Mouse (Mus musculus) forebrain, embryonic 10.5 days (tissue): ENCODE results near the gene Anapc1. TPM values are rescaled to one million over a fixed set of nuclear protein-coding genes. Genes with fewer than 3 reads are reported as not detected.
A peak's percentile ranks its signal among the peaks of the same experiment; 100 is the strongest.

Experiments
- DNase-seq: peaks from one replicate; pipeline ENCODE4 v3.0.0-alpha.2; 2017; ENCODE audit warnings: low spot score; ENCODE audit errors: extremely low spot score
- H3K27ac ChIP-seq: fragments of 300-500 bp; sonication (generic); 2 replicates; pipeline ENCODE4 v1.5.1; 2016; ENCODE audit warnings: mild to moderate bottlenecking
- H3K27me3 ChIP-seq: fragments of 300-500 bp; sonication (generic); 2 replicates; pipeline ENCODE4 v1.6.1; 2016; ENCODE audit warnings: mild to moderate bottlenecking; ENCODE audit not compliant: poor library complexity, severe bottlenecking
- H3K36me3 ChIP-seq: fragments of 300-500 bp; sonication (generic); replicated peaks from 2 replicates; pipeline ENCODE4 v1.6.1; 2016; ENCODE audit warnings: mild to moderate bottlenecking, moderate library complexity
- H3K4me1 ChIP-seq: fragments of 300-500 bp; sonication (generic); 2 replicates; pipeline ENCODE4 v1.6.1; 2016
- H3K4me3 ChIP-seq: fragments of 300-500 bp; sonication (generic); 2 replicates; pipeline ENCODE4 v1.5.1; 2016; ENCODE audit warnings: mild to moderate bottlenecking, moderate library complexity
- H3K9me3 ChIP-seq: fragments of 300-500 bp; sonication (generic); 2 replicates; pipeline ENCODE4 v1.6.1; 2016; ENCODE audit warnings: mild to moderate bottlenecking, moderate library complexity
- WGBS: fragments of 180-500 bp; shearing (Covaris S2); methylation state at CpG from one replicate; pipeline ENCODE4 v1.1.7; 2016; 5-methylcytosine and 5-hydroxymethylcytosine counted together
- polyA plus RNA-seq: library from polyadenylated mRNA; unstranded; fragments of >200 nt; fragmentation: Nextera tagmentation; extraction: Ambion mirVana; gene quantifications from 2 replicates; pipeline ENCODE4 v1.2.1, GENCODE M21; 2016

Anapc1 gene
- polyA plus RNA-seq, 1 experiment from 2014 or later, result 97.6 TPM

- H3K9me3 ChIP-seq, result no peaks in the 10 kb centered on the region
- WGBS, result 79% methylated on average over 4 of the region's 4 CpGs
- H3K27me3 ChIP-seq, result no peaks in the 10 kb centered on the region
- H3K4me3 ChIP-seq, result no peak overlapping the region
- no peak for DNase-seq
- H3K36me3 ChIP-seq, result no peaks in the 10 kb centered on the region
- H3K4me1 ChIP-seq, result peaks cover 13% of the 10 kb centered on the region
- H3K27ac ChIP-seq, result no peak overlapping the region; the same call in 1 of the 2 replicates
Measured at GRCm38 (mm10) chr2:128693236-128693635, 6.0 kb upstream of the Anapc1 start.

- DNase-seq, result no peak
- Histone ChIP-seq H3K36me3 (no peaks in the 10 kb centered on the region), H3K27ac (peak overlapping the region; percentile 16; the same call in 1 of the 2 replicates), H3K27me3 (no peaks in the 10 kb centered on the region), H3K4me1 (peaks cover 12% of the 10 kb centered on the region), H3K9me3 (no peaks in the 10 kb centered on the region), H3K4me3 (no peak overlapping the region)
- WGBS, result 90% methylated on average over 10 of the region's 10 CpGs
Measured at GRCm38 (mm10) chr2:128692771-128693170, 5.6 kb upstream of the Anapc1 start.

- no peak overlapping the region for H3K4me3 ChIP-seq
- no peak overlapping the region; the same call in 1 of the 2 replicates for H3K27ac ChIP-seq
- 73% methylated on average over 14 of the region's 14 CpGs for WGBS
Measured at GRCm38 (mm10) chr2:128692336-128692735, 5.1 kb upstream of the Anapc1 start.

GRCm38 (mm10) chr2:128687558-128688120 is 448 bp upstream of the Anapc1 start:
- H3K9me3 ChIP-seq, result no peaks in the 10 kb centered on the region
- H3K27ac ChIP-seq, result peak overlapping the region; percentile 98
- peak overlapping the region; percentile 95 for H3K4me3 ChIP-seq
- peaks cover 23% of the 10 kb centered on the region for H3K4me1 ChIP-seq
- peaks cover 33% of the 10 kb centered on the region for H3K36me3 ChIP-seq
- no peaks in the 10 kb centered on the region for H3K27me3 ChIP-seq
- no peak for DNase-seq
- 48% methylated on average over 10 of the region's 10 CpGs for WGBS

More at GRCm38 (mm10) chr2:128692336-128692735, 5.1 kb upstream of the Anapc1 start:
- H3K27me3 ChIP-seq, result no peaks in the 10 kb centered on the region
- peaks cover 10% of the 10 kb centered on the region; the same call in 1 of the 2 replicates for H3K4me1 ChIP-seq
- H3K36me3 ChIP-seq, result no peaks in the 10 kb centered on the region
- no peaks in the 10 kb centered on the region for H3K9me3 ChIP-seq
- DNase-seq, result no peak

GRCm38 (mm10) chr2:128680661-128681060 is 6.5 kb downstream of the Anapc1 start:
- peaks cover 5% of the 10 kb centered on the region for H3K4me1 ChIP-seq
- 85% methylated on average over 4 of the region's 4 CpGs for WGBS
- no peaks in the 10 kb centered on the region for H3K9me3 ChIP-seq
- H3K36me3 ChIP-seq, result peaks cover 100% of the 10 kb centered on the region
- no peak for DNase-seq
- H3K27ac ChIP-seq, result no peak overlapping the region
- H3K4me3 ChIP-seq, result no peak overlapping the region
- no peaks in the 10 kb centered on the region for H3K27me3 ChIP-seq

GRCm38 (mm10) chr2:128620578-128620977 is 66.6 kb downstream of the Anapc1 start:
- 92% methylated on average over 1 of the region's 1 CpGs for WGBS
- peaks cover 98% of the 10 kb centered on the region for H3K36me3 ChIP-seq
- H3K4me1 ChIP-seq, result no peaks in the 10 kb centered on the region
- H3K4me3 ChIP-seq, result no peak overlapping the region
- H3K27me3 ChIP-seq, result no peaks in the 10 kb centered on the region
- no peak for DNase-seq
- H3K9me3 ChIP-seq, result no peaks in the 10 kb centered on the region
- no peak overlapping the region for H3K27ac ChIP-seq

- H3K9me3 ChIP-seq, result no peaks in the 10 kb centered on the region
- H3K36me3 ChIP-seq, result peaks cover 99% of the 10 kb centered on the region
- H3K27me3 ChIP-seq, result no peaks in the 10 kb centered on the region
- DNase-seq, result no peak
- no peak overlapping the region for H3K4me3 ChIP-seq
- no peaks in the 10 kb centered on the region for H3K4me1 ChIP-seq
- H3K27ac ChIP-seq, result no peak overlapping the region
- WGBS, result 93% methylated on average over 4 of the region's 4 CpGs
Measured at GRCm38 (mm10) chr2:128615366-128615765, 71.8 kb downstream of the Anapc1 start.

GRCm38 (mm10) chr2:128613365-128613764 is 73.8 kb downstream of the Anapc1 start:
- Histone ChIP-seq H3K36me3 (peaks cover 95% of the 10 kb centered on the region), H3K27me3 (no peaks in the 10 kb centered on the region), H3K4me1 (no peaks in the 10 kb centered on the region), H3K9me3 (no peaks in the 10 kb centered on the region), H3K27ac (no peak overlapping the region), H3K4me3 (no peak overlapping the region)
- WGBS, result 89% methylated on average over 5 of the region's 5 CpGs
- no peak for DNase-seq

- peaks cover 84% of the 10 kb centered on the region for H3K36me3 ChIP-seq
- H3K27ac ChIP-seq, result no peak overlapping the region
- no peak for DNase-seq
- H3K4me3 ChIP-seq, result no peak overlapping the region
- no peaks in the 10 kb centered on the region for H3K27me3 ChIP-seq
- 93% methylated on average over 7 of the region's 7 CpGs for WGBS
- no peaks in the 10 kb centered on the region for H3K9me3 ChIP-seq
- no peaks in the 10 kb centered on the region for H3K4me1 ChIP-seq
Measured at GRCm38 (mm10) chr2:128612275-128612674, 74.9 kb downstream of the Anapc1 start.

- Histone ChIP-seq H3K27me3 (no peaks in the 10 kb centered on the region), H3K4me3 (no peak overlapping the region), H3K27ac (no peak overlapping the region), H3K4me1 (no peaks in the 10 kb centered on the region), H3K9me3 (no peaks in the 10 kb centered on the region), H3K36me3 (peaks cover 74% of the 10 kb centered on the region)
- DNase-seq, result no peak
- 92% methylated on average over 8 of the region's 8 CpGs for WGBS
Measured at GRCm38 (mm10) chr2:128611178-128611577, 76.0 kb downstream of the Anapc1 start.

- H3K4me3 ChIP-seq, result no peak overlapping the region
- no peaks in the 10 kb centered on the region for H3K4me1 ChIP-seq
- H3K9me3 ChIP-seq, result peaks cover 5% of the 10 kb centered on the region; the same call in 1 of the 2 replicates
- no peak overlapping the region for H3K27ac ChIP-seq
- 80% methylated on average over 5 of the region's 5 CpGs for WGBS
- DNase-seq, result no peak
- H3K27me3 ChIP-seq, result no peaks in the 10 kb centered on the region
- H3K36me3 ChIP-seq, result peaks cover 55% of the 10 kb centered on the region
Measured at GRCm38 (mm10) chr2:128609286-128609685, 77.9 kb downstream of the Anapc1 start.

GRCm38 (mm10) chr2:128601534-128601933 is 85.7 kb downstream of the Anapc1 start:
- Histone ChIP-seq H3K27ac (no peak overlapping the region), H3K4me3 (no peak overlapping the region), H3K27me3 (no peaks in the 10 kb centered on the region), H3K4me1 (0 out of 2 replicates have a peak, but pooled peaks cover 4% of the 10 kb centered on the region), H3K36me3 (no peaks in the 10 kb centered on the region), H3K9me3 (peaks cover 5% of the 10 kb centered on the region; the same call in 1 of the 2 replicates)
- 32% methylated on average over 2 of the region's 2 CpGs for WGBS
- DNase-seq, result no peak

GRCm38 (mm10) chr2:128592301-128592700 is 94.9 kb downstream of the Anapc1 start:
- Histone ChIP-seq H3K27me3 (no peaks in the 10 kb centered on the region), H3K4me3 (no peak overlapping the region), H3K36me3 (no peaks in the 10 kb centered on the region), H3K4me1 (no peaks in the 10 kb centered on the region), H3K27ac (no peak overlapping the region), H3K9me3 (no peaks in the 10 kb centered on the region)
- WGBS, result 93% methylated on average over 7 of the region's 7 CpGs
- DNase-seq, result no peak
